Mouse (Mus musculus): ENCODE results near the gene Adcy6.

Adcy6 gene

DNA sequence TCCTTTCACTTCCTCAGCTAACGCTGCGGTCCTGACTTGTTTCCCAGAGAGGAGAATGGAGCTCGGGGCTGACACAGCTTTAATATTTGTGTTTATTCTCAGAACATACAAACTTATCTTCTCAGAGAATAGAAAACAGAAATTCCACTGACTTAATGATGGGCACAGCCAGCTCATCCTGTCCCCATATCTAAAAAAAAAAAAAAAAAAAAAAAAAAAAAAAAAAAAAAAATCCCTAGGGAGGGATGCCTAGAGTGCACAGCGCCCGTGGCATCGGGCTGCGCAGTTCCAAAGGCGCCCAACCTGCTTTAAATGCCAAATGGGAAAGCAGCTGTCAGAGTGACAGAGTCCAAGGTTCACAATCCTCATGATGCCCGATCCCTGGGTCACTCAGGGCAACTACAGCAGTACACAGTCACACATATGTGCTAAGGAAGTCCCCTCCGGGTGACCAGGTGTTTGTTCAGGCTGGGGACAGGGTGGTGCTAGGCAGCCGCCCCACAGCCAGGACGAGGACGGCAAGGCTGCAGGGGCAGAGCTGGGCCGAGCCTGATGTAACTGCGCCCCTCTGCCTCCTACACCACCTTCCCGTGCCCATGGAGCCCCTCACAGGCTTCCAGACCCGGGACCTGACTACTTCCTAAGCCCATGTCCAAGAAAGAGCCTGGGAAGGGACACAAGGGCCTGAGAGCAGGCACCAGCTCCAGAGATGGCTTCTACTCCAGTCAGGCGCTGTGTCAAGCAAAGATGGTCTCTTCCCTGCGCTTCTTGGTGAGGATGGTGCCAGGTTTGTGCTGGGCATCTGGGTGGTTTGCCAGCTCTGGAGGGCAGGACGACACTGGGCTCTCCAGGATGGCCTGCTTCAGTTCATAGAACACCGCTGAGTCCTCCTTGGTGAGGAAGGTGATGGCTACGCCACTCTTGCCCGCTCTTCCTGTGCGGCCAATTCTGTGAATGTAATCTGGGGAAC is 35.5 kb upstream of the Adcy6 start:
- Histone ChIP-seq H3K4me1 (replicated peaks; ENCODE audit: low read depth, low read length) (peaks cover 78% of the 10 kb centered on the region), H3K27me3 (ENCODE audit: insufficient read depth, low read length) (no peaks in the 10 kb centered on the region), H3K9me3 (ENCODE audit: low read length) (no peaks in the 10 kb centered on the region), H3K36me3 (ENCODE audit: insufficient read depth, low read length) (peaks cover 97% of the 10 kb centered on the region), H3K4me3 (replicated peaks; ENCODE audit: low read length) (peak overlapping the region; percentile 48)
- no peak for TF ChIP-seq CTCF (conservative IDR thresholded peaks at IDR 0.05; ENCODE audit: low read length)
- no peak for TF ChIP-seq POU5F1 (IDR thresholded peaks at IDR 0.05; ENCODE audit: borderline replicate concordance, low read length)
- no peak for TF ChIP-seq NANOG (IDR thresholded peaks at IDR 0.05; ENCODE audit: borderline replicate concordance, low read length)

GRCm38 (mm10) chr15:98644406-98644805 is 34.5 kb upstream of the Adcy6 start:
- H3K27me3 ChIP-seq (ENCODE audit: insufficient read depth, low read length) = no peaks in the 10 kb centered on the region
- H3K4me1 ChIP-seq (replicated peaks; ENCODE audit: low read depth, low read length) = peaks cover 87% of the 10 kb centered on the region
- peaks cover 88% of the 10 kb centered on the region for H3K36me3 ChIP-seq (ENCODE audit: insufficient read depth, low read length)
- peak overlapping the region; percentile 48 for H3K4me3 ChIP-seq (replicated peaks; ENCODE audit: low read length)
- TF ChIP-seq NANOG (IDR thresholded peaks at IDR 0.05; ENCODE audit: borderline replicate concordance, low read length) (no peak), CTCF (conservative IDR thresholded peaks at IDR 0.05; ENCODE audit: low read length) (no peak), POU5F1 (IDR thresholded peaks at IDR 0.05; ENCODE audit: borderline replicate concordance, low read length) (no peak)
- H3K9me3 ChIP-seq (ENCODE audit: low read length) = no peaks in the 10 kb centered on the region

GRCm38 (mm10) chr15:98640157-98640556 is 30.3 kb upstream of the Adcy6 start:
- Histone ChIP-seq H3K27me3 (ENCODE audit: insufficient read depth, low read length) (peaks cover 16% of the 10 kb centered on the region), H3K4me3 (replicated peaks; ENCODE audit: low read length) (peak overlapping the region; percentile 1; the same call in 1 of the 2 replicates), H3K9me3 (ENCODE audit: low read length) (no peaks in the 10 kb centered on the region), H3K4me1 (replicated peaks; ENCODE audit: low read depth, low read length) (peaks cover 95% of the 10 kb centered on the region), H3K36me3 (ENCODE audit: insufficient read depth, low read length) (peaks cover 45% of the 10 kb centered on the region)
- TF ChIP-seq POU5F1 (IDR thresholded peaks at IDR 0.05; ENCODE audit: borderline replicate concordance, low read length) (no peak), NANOG (IDR thresholded peaks at IDR 0.05; ENCODE audit: borderline replicate concordance, low read length) (no peak)

DNA sequence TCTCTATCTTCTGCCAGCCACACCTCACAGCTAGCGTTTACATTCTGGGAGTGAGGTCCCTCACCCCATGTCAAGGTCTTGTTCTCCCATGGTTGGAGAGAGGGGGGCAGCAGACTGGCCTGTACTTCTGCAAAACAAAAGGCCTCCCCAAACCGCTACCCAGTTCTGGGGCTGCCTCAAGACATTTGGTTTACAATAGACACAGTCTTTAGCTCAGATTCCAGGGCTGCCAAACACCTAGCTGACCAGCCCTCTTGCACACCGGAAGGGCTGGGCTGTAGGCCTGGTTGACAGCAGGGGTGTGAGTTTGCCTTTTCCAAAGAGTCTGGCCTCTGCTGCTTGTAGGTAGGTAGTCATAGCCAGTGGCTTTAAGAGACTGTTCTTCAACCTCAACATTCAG is 27.3 kb upstream of the Adcy6 start:
- Histone ChIP-seq H3K9me3 (ENCODE audit: low read length) (no peaks in the 10 kb centered on the region), H3K27me3 (ENCODE audit: insufficient read depth, low read length) (peaks cover 39% of the 10 kb centered on the region), H3K36me3 (ENCODE audit: insufficient read depth, low read length) (peaks cover 16% of the 10 kb centered on the region), H3K4me1 (replicated peaks; ENCODE audit: low read depth, low read length) (peaks cover 91% of the 10 kb centered on the region), H3K4me3 (replicated peaks; ENCODE audit: low read length) (peak overlapping the region; percentile 76)
- TF ChIP-seq POU5F1 (IDR thresholded peaks at IDR 0.05; ENCODE audit: borderline replicate concordance, low read length) = no peak
- no peak for TF ChIP-seq NANOG (IDR thresholded peaks at IDR 0.05; ENCODE audit: borderline replicate concordance, low read length)
- no peak for TF ChIP-seq CTCF (conservative IDR thresholded peaks at IDR 0.05; ENCODE audit: low read length)

DNA sequence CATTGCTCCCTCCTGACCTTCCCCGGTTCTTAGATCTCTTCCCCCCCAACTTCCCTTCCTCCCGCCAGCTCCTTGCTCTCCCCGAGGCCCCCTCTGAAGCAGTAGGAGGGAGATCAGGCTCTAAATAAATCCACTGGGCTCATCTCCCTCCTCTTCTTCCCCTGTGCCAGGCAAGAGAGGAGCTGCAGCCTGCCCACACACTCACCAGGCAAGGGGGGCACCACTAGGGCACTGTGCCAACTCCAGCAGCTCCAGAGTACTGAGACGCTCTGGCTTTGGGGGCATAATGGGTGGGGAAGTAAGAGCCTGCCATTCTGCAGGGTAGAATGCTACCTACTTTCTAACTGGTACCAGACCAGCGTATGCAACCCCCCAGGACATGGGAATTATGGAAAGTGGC is 26.6 kb upstream of the Adcy6 start:
- Histone ChIP-seq H3K36me3 (ENCODE audit: insufficient read depth, low read length) (peaks cover 10% of the 10 kb centered on the region), H3K27me3 (ENCODE audit: insufficient read depth, low read length) (peaks cover 44% of the 10 kb centered on the region), H3K9me3 (ENCODE audit: low read length) (no peaks in the 10 kb centered on the region), H3K4me1 (replicated peaks; ENCODE audit: low read depth, low read length) (peaks cover 91% of the 10 kb centered on the region), H3K4me3 (replicated peaks; ENCODE audit: low read length) (peak overlapping the region; percentile 76)
- TF ChIP-seq CTCF (conservative IDR thresholded peaks at IDR 0.05; ENCODE audit: low read length) = no peak
- TF ChIP-seq NANOG (IDR thresholded peaks at IDR 0.05; ENCODE audit: borderline replicate concordance, low read length) = no peak
- TF ChIP-seq POU5F1 (IDR thresholded peaks at IDR 0.05; ENCODE audit: borderline replicate concordance, low read length) = no peak

- Histone ChIP-seq H3K9me3 (ENCODE audit: low read length) (no peaks in the 10 kb centered on the region), H3K36me3 (ENCODE audit: insufficient read depth, low read length) (no peaks in the 10 kb centered on the region; the same call in 1 of the 2 replicates), H3K4me3 (replicated peaks; ENCODE audit: low read length) (peak overlapping the region; percentile 76), H3K27me3 (ENCODE audit: insufficient read depth, low read length) (peaks cover 53% of the 10 kb centered on the region), H3K4me1 (replicated peaks; ENCODE audit: low read depth, low read length) (peaks cover 90% of the 10 kb centered on the region)
- no peak for TF ChIP-seq POU5F1 (IDR thresholded peaks at IDR 0.05; ENCODE audit: borderline replicate concordance, low read length)
- TF ChIP-seq CTCF (conservative IDR thresholded peaks at IDR 0.05; ENCODE audit: low read length) = no peak
- TF ChIP-seq NANOG (IDR thresholded peaks at IDR 0.05; ENCODE audit: borderline replicate concordance, low read length) = no peak
Measured at GRCm38 (mm10) chr15:98635291-98635841, 25.5 kb upstream of the Adcy6 start.

- TF ChIP-seq NANOG (IDR thresholded peaks at IDR 0.05; ENCODE audit: borderline replicate concordance, low read length) (no peak), CTCF (conservative IDR thresholded peaks at IDR 0.05; ENCODE audit: low read length) (no peak), POU5F1 (IDR thresholded peaks at IDR 0.05; ENCODE audit: borderline replicate concordance, low read length) (no peak)
Measured at GRCm38 (mm10) chr15:98634541-98635081, 24.7 kb upstream of the Adcy6 start.

DNA sequence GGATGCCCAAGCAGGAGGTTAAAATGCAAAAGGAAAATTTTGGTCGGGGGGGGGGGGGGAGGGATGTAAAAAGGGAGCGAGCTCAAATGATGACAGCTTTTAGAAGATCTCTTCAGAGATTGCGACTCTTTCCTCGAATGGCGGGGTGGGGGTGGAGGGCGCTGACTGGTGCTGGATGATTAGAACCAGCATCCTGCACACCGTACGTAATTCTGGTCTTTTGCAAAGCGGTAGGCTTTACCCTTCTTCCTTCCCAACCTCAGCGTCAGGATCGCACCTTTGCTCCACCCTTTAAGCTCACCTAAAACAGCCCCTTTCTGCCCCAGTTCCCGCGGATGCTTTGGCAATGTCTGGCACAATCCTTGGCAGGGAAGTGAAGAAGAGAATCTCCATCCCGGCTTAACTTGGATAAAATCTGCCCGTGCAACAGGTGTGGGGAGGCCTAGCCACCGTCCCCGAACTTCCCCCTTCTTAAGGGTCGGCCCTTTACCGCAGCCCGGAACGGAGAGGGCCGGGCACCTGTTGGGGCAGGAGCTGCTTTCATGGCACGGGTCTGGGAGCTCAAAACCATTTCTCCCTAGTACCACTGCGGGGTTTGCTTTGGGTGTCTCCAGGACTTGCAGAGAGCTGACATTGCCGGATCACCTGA is 24.1 kb upstream of the Adcy6 start:
- TF ChIP-seq CTCF (conservative IDR thresholded peaks at IDR 0.05; ENCODE audit: low read length) (no peak), POU5F1 (IDR thresholded peaks at IDR 0.05; ENCODE audit: borderline replicate concordance, low read length) (no peak), NANOG (IDR thresholded peaks at IDR 0.05; ENCODE audit: borderline replicate concordance, low read length) (no peak)
- H3K4me3 ChIP-seq (replicated peaks; ENCODE audit: low read length) = peak overlapping the region; percentile 87

More at GRCm38 (mm10) chr15:98634541-98635081, 24.7 kb upstream of the Adcy6 start:
- Histone ChIP-seq H3K27me3 (ENCODE audit: insufficient read depth, low read length) (peaks cover 59% of the 10 kb centered on the region), H3K36me3 (ENCODE audit: insufficient read depth, low read length) (no peaks in the 10 kb centered on the region; the same call in 1 of the 2 replicates), H3K9me3 (ENCODE audit: low read length) (no peaks in the 10 kb centered on the region), H3K4me1 (replicated peaks; ENCODE audit: low read depth, low read length) (peaks cover 90% of the 10 kb centered on the region), H3K4me3 (replicated peaks; ENCODE audit: low read length) (peak overlapping the region; percentile 87)

More for the DNA sequence above, 24.1 kb upstream of the Adcy6 start:
- Histone ChIP-seq H3K4me1 (replicated peaks; ENCODE audit: low read depth, low read length) (peaks cover 90% of the 10 kb centered on the region), H3K9me3 (ENCODE audit: low read length) (no peaks in the 10 kb centered on the region), H3K36me3 (ENCODE audit: insufficient read depth, low read length) (no peaks in the 10 kb centered on the region), H3K27me3 (ENCODE audit: insufficient read depth, low read length) (peaks cover 66% of the 10 kb centered on the region)

Data from E14TG2a.4 (cell line).